Mouse (Mus musculus) embryonic facial prominence, embryonic 12.5 days (tissue): Measurements from ENCODE around the gene Tmem222. TPM values are rescaled to one million over a fixed set of nuclear protein-coding genes. Genes with fewer than 3 reads are reported as not detected.

ENCODE experiments used
- ATAC-seq: fragments of 200-750 bp; cut with Nextera tagmentation; 2 replicates; pipeline ENCODE4 v1.8.0; 2017; ENCODE audit not compliant: insufficient number of reproducible peaks, insufficient read depth, low FRiP score, low TSS enrichment
- H3K27ac ChIP-seq: fragments of 300-500 bp; sonication (generic); 2 replicates; pipeline ENCODE4 v1.5.1; 2016; ENCODE audit warnings: mild to moderate bottlenecking
- H3K27me3 ChIP-seq: fragments of 300-500 bp; sonication (generic); 2 replicates; pipeline ENCODE4 v1.6.1; 2016; ENCODE audit warnings: mild to moderate bottlenecking, moderate library complexity
- H3K36me3 ChIP-seq: fragments of 300-500 bp; sonication (generic); 2 replicates; pipeline ENCODE4 v1.6.1; 2016; ENCODE audit warnings: mild to moderate bottlenecking
- H3K4me1 ChIP-seq: fragments of 300-500 bp; sonication (generic); 2 replicates; pipeline ENCODE4 v1.6.1; 2016
- H3K4me2 ChIP-seq: fragments of 300-500 bp; sonication (generic); replicated peaks from 2 replicates; pipeline ENCODE4 v1.6.1; 2016; ENCODE audit warnings: mild to moderate bottlenecking, moderate library complexity
- H3K4me3 ChIP-seq: fragments of 300-500 bp; sonication (generic); 2 replicates; pipeline ENCODE4 v1.5.1; 2016; ENCODE audit warnings: mild to moderate bottlenecking
- H3K9ac ChIP-seq: fragments of 300-500 bp; sonication (generic); 2 replicates; pipeline ENCODE4 v1.6.1; 2016; ENCODE audit warnings: mild to moderate bottlenecking, moderate library complexity
- H3K9me3 ChIP-seq: fragments of 300-500 bp; sonication (generic); 2 replicates; pipeline ENCODE4 v1.6.1; 2016; ENCODE audit warnings: mild to moderate bottlenecking, moderate library complexity
- WGBS: fragments of 180-500 bp; shearing (Covaris S2); methylation state at CpG from one replicate; pipeline ENCODE4 v1.1.7; 2016; 5-methylcytosine and 5-hydroxymethylcytosine counted together
- polyA plus RNA-seq: library from polyadenylated mRNA; unstranded; fragments of >200 nt; fragmentation: Nextera tagmentation; extraction: Ambion mirVana; gene quantifications from 2 replicates; pipeline ENCODE4 v1.2.1, GENCODE M21; 2016

Gene Tmem222
- polyA plus RNA-seq, 1 experiment from 2014 or later: 81.8 TPM

GRCm38 (mm10) chr4:133281951-133282481 is 4.4 kb upstream of the Tmem222 start:
- Histone ChIP-seq H3K9ac (peak overlapping the region; percentile 24; the same call in 1 of the 2 replicates), H3K4me3 (no peak overlapping the region)

GRCm38 (mm10) chr4:133281513-133281912 is 3.9 kb upstream of the Tmem222 start:
- no peak for ATAC-seq
- H3K4me1 ChIP-seq: peaks cover 29% of the 10 kb centered on the region
- H3K4me2 ChIP-seq: peak overlapping the region; percentile 31
- no peak overlapping the region; the same call in 1 of the 2 replicates for H3K9ac ChIP-seq
- H3K27ac ChIP-seq: peak overlapping the region; percentile 96
- no peak overlapping the region for H3K4me3 ChIP-seq
- WGBS: 26% methylated on average over 7 of the region's 7 CpGs
- H3K36me3 ChIP-seq: no peaks in the 10 kb centered on the region
- H3K27me3 ChIP-seq: no peaks in the 10 kb centered on the region
- H3K9me3 ChIP-seq: no peaks in the 10 kb centered on the region

More at GRCm38 (mm10) chr4:133281951-133282481, 4.4 kb upstream of the Tmem222 start:
- Histone ChIP-seq H3K27ac (peak overlapping the region; percentile 96), H3K27me3 (no peaks in the 10 kb centered on the region), H3K4me1 (peaks cover 27% of the 10 kb centered on the region), H3K36me3 (no peaks in the 10 kb centered on the region), H3K9me3 (no peaks in the 10 kb centered on the region), H3K4me2 (peak overlapping the region; percentile 31)
- peak; percentile 70 for ATAC-seq
- WGBS: 2% methylated on average over 5 of the region's 5 CpGs

- 84% methylated on average over 3 of the region's 3 CpGs for WGBS
- ATAC-seq: no peak
- H3K4me3 ChIP-seq: peak overlapping the region; percentile 82
- peaks cover 4% of the 10 kb centered on the region; the same call in 1 of the 2 replicates for H3K36me3 ChIP-seq
- no peaks in the 10 kb centered on the region for H3K27me3 ChIP-seq
- peak overlapping the region; percentile 86 for H3K9ac ChIP-seq
- H3K4me2 ChIP-seq: peak overlapping the region; percentile 72
- H3K4me1 ChIP-seq: peaks cover 38% of the 10 kb centered on the region
- H3K27ac ChIP-seq: peak overlapping the region; percentile 94
- no peaks in the 10 kb centered on the region for H3K9me3 ChIP-seq
Observed at GRCm38 (mm10) chr4:133278482-133278881, 890 bp upstream of the Tmem222 start.

- ATAC-seq: no peak
- peaks cover 34% of the 10 kb centered on the region for H3K4me1 ChIP-seq
- 25% methylated on average over 6 of the region's 6 CpGs for WGBS
Observed at GRCm38 (mm10) chr4:133278067-133278466, 475 bp upstream of the Tmem222 start.

GRCm38 (mm10) chr4:133270929-133271328 is 6.7 kb downstream of the Tmem222 start:
- no peaks in the 10 kb centered on the region for H3K9me3 ChIP-seq
- peaks cover 4% of the 10 kb centered on the region; the same call in 1 of the 2 replicates for H3K4me1 ChIP-seq
- H3K36me3 ChIP-seq: peaks cover 49% of the 10 kb centered on the region
- no peak overlapping the region for H3K27ac ChIP-seq
- H3K27me3 ChIP-seq: no peaks in the 10 kb centered on the region
- WGBS: 88% methylated on average over 9 of the region's 9 CpGs
- H3K4me2 ChIP-seq: no peak overlapping the region
- no peak overlapping the region for H3K9ac ChIP-seq
- no peak overlapping the region for H3K4me3 ChIP-seq
- ATAC-seq: no peak

More at GRCm38 (mm10) chr4:133278067-133278466, 475 bp upstream of the Tmem222 start:
- Histone ChIP-seq H3K27me3 (no peaks in the 10 kb centered on the region), H3K4me2 (peak overlapping the region; percentile 72), H3K9me3 (no peaks in the 10 kb centered on the region), H3K4me3 (peak overlapping the region; percentile 82), H3K36me3 (peaks cover 4% of the 10 kb centered on the region; the same call in 1 of the 2 replicates), H3K27ac (peak overlapping the region; percentile 94), H3K9ac (peak overlapping the region; percentile 86)

- 90% methylated on average over 3 of the region's 3 CpGs for WGBS
- no peaks in the 10 kb centered on the region for H3K4me1 ChIP-seq
- H3K36me3 ChIP-seq: peaks cover 63% of the 10 kb centered on the region
- H3K27me3 ChIP-seq: no peaks in the 10 kb centered on the region
- H3K4me3 ChIP-seq: no peak overlapping the region
- H3K9me3 ChIP-seq: peaks cover 1% of the 10 kb centered on the region; the same call in 1 of the 2 replicates
- H3K4me2 ChIP-seq: no peak overlapping the region
- H3K27ac ChIP-seq: no peak overlapping the region
- no peak overlapping the region for H3K9ac ChIP-seq
- no peak for ATAC-seq
Observed at GRCm38 (mm10) chr4:133269596-133269995, 8.0 kb downstream of the Tmem222 start.

- 91% methylated on average over 3 of the region's 3 CpGs for WGBS
- ATAC-seq: no peak
Observed at GRCm38 (mm10) chr4:133268931-133269330, 8.7 kb downstream of the Tmem222 start.

GRCm38 (mm10) chr4:133266248-133266880 is 11.2 kb downstream of the Tmem222 start:
- H3K4me3 ChIP-seq: no peak overlapping the region
- H3K4me1 ChIP-seq: peaks cover 2% of the 10 kb centered on the region; the same call in 1 of the 2 replicates
- no peak for ATAC-seq
- 94% methylated on average over 12 of the region's 12 CpGs for WGBS
- H3K27me3 ChIP-seq: no peaks in the 10 kb centered on the region
- H3K4me2 ChIP-seq: no peak overlapping the region
- peaks cover 74% of the 10 kb centered on the region for H3K36me3 ChIP-seq
- no peak overlapping the region for H3K27ac ChIP-seq
- no peak overlapping the region for H3K9ac ChIP-seq
- peaks cover 5% of the 10 kb centered on the region; the same call in 1 of the 2 replicates for H3K9me3 ChIP-seq

More at GRCm38 (mm10) chr4:133268931-133269330, 8.7 kb downstream of the Tmem222 start:
- no peaks in the 10 kb centered on the region for H3K27me3 ChIP-seq
- H3K36me3 ChIP-seq: peaks cover 68% of the 10 kb centered on the region
- no peak overlapping the region for H3K4me3 ChIP-seq
- H3K4me1 ChIP-seq: no peaks in the 10 kb centered on the region
- H3K4me2 ChIP-seq: no peak overlapping the region
- no peak overlapping the region for H3K9ac ChIP-seq
- no peak overlapping the region for H3K27ac ChIP-seq
- peaks cover 5% of the 10 kb centered on the region; the same call in 1 of the 2 replicates for H3K9me3 ChIP-seq

- whole genome bisulfite sequencing: 90% methylated on average over 4 of the region's 4 CpGs
- Histone ChIP-seq H3K27ac (no peak overlapping the region), H3K9ac (no peak overlapping the region), H3K9me3 (peaks cover 5% of the 10 kb centered on the region; the same call in 1 of the 2 replicates), H3K36me3 (peaks cover 72% of the 10 kb centered on the region), H3K4me3 (no peak overlapping the region), H3K27me3 (no peaks in the 10 kb centered on the region), H3K4me2 (no peak overlapping the region), H3K4me1 (peaks cover 2% of the 10 kb centered on the region; the same call in 1 of the 2 replicates)
- no peak for ATAC-seq
Observed at GRCm38 (mm10) chr4:133265759-133266158, 11.8 kb downstream of the Tmem222 start.

- 92% methylated on average over 3 of the region's 3 CpGs for WGBS
- peaks cover 69% of the 10 kb centered on the region for H3K36me3 ChIP-seq
Observed at GRCm38 (mm10) chr4:133265297-133265696, 12.3 kb downstream of the Tmem222 start.

GRCm38 (mm10) chr4:133264559-133264958 is 13.0 kb downstream of the Tmem222 start:
- ATAC-seq: no peak
- no peaks in the 10 kb centered on the region for H3K27me3 ChIP-seq
- no peak overlapping the region for H3K4me2 ChIP-seq
- H3K4me1 ChIP-seq: peaks cover 2% of the 10 kb centered on the region; the same call in 1 of the 2 replicates
- H3K4me3 ChIP-seq: no peak overlapping the region
- H3K9me3 ChIP-seq: peaks cover 5% of the 10 kb centered on the region; the same call in 1 of the 2 replicates
- WGBS: 98% methylated on average over 2 of the region's 2 CpGs
- H3K36me3 ChIP-seq: peaks cover 65% of the 10 kb centered on the region
- no peak overlapping the region for H3K9ac ChIP-seq
- H3K27ac ChIP-seq: no peak overlapping the region

More at GRCm38 (mm10) chr4:133265297-133265696, 12.3 kb downstream of the Tmem222 start:
- Histone ChIP-seq H3K4me1 (peaks cover 2% of the 10 kb centered on the region; the same call in 1 of the 2 replicates), H3K9ac (no peak overlapping the region), H3K4me3 (no peak overlapping the region), H3K27me3 (no peaks in the 10 kb centered on the region), H3K27ac (no peak overlapping the region), H3K9me3 (peaks cover 5% of the 10 kb centered on the region; the same call in 1 of the 2 replicates), H3K4me2 (no peak overlapping the region)
- ATAC-seq: no peak
